Mouse (Mus musculus) cerebellum, adult 8-10 months (tissue): ENCODE measurements at regions not wholly inside any gene's neighbourhood (a gene's known extent, or its start where the extent isn't known, plus 50 kb on each side); places are given as distances from the start of the nearest gene placed in this dataset.
A peak's percentile ranks its signal among the peaks of the same experiment; 100 is the strongest.

Experiments
- DNase-seq: peaks from one replicate; pipeline ENCODE4 v3.0.0; 2022

GRCm38 (mm10) chr5:97330074-97330473 lies 62.1 kb downstream of the Naa11 start:
- no peak for DNase-seq

GRCm38 (mm10) chr5:97325831-97326230 lies 66.3 kb downstream of the Naa11 start:
- DNase-seq = no peak

- no peak for DNase-seq
Observed at GRCm38 (mm10) chr5:97323873-97324272, 68.3 kb downstream of the Naa11 start.

- no peak for DNase-seq
Observed at GRCm38 (mm10) chr5:97319816-97320487, 72.2 kb downstream of the Naa11 start.

GRCm38 (mm10) chr5:97306902-97307301 lies 85.3 kb downstream of the Naa11 start:
- no peak for DNase-seq

- DNase-seq = no peak
Observed at GRCm38 (mm10) chr5:97304921-97305320, 87.3 kb downstream of the Naa11 start.

- no peak for DNase-seq
Observed at GRCm38 (mm10) chr5:97301621-97302020, 90.6 kb downstream of the Naa11 start.

- DNase-seq = peak; percentile 90
Observed at GRCm38 (mm10) chr5:97300861-97301260, 91.3 kb downstream of the Naa11 start.

GRCm38 (mm10) chr5:97300114-97300840 lies 91.9 kb downstream of the Naa11 start:
- DNase-seq = no peak

GRCm38 (mm10) chr5:97299631-97300030 lies 92.5 kb downstream of the Naa11 start:
- DNase-seq = no peak

- no peak for DNase-seq
Observed at GRCm38 (mm10) chr5:97296213-97296612, 96.0 kb downstream of the Naa11 start.

GRCm38 (mm10) chr5:97290166-97290681 lies 102.0 kb downstream of the Naa11 start:
- no peak for DNase-seq

- no peak for DNase-seq
Observed at GRCm38 (mm10) chr5:97289401-97290165, 102.6 kb downstream of the Naa11 start.

GRCm38 (mm10) chr5:97279455-97279854 lies 112.7 kb downstream of the Naa11 start:
- DNase-seq = no peak

GRCm38 (mm10) chr5:97277795-97278572 lies 114.2 kb downstream of the Naa11 start:
- DNase-seq = peak; percentile 44

- DNase-seq = no peak
Observed at GRCm38 (mm10) chr5:97276724-97277123, 115.5 kb downstream of the Naa11 start.

- peak; percentile 33 for DNase-seq
Observed at GRCm38 (mm10) chr5:97264666-97265065, 127.5 kb downstream of the Naa11 start.

- no peak for DNase-seq
Observed at GRCm38 (mm10) chr5:97257106-97257505, 135.1 kb downstream of the Naa11 start.

- DNase-seq = no peak
Observed at GRCm38 (mm10) chr5:97256445-97257060, 135.6 kb downstream of the Naa11 start.

- DNase-seq = no peak
Observed at GRCm38 (mm10) chr5:97236930-97237329, 125.5 kb upstream of the Paqr3 start.

- no peak for DNase-seq
Observed at GRCm38 (mm10) chr5:97226425-97226824, 115.0 kb upstream of the Paqr3 start.

- DNase-seq = no peak
Observed at GRCm38 (mm10) chr5:97223238-97223857, 112.0 kb upstream of the Paqr3 start.
